ENCODE assay signal across 10 mouse cellular contexts in genomic region chr16:10844319-10844670, GRCm38 (mm10). TPM values are rescaled to one million over a fixed set of nuclear protein-coding genes. Genes with fewer than 3 reads are reported as not detected.
DNase-seq lines count a peak whose midpoint lies in the region; ATAC-seq and TF ChIP-seq lines count a peak whose summit lies in the region.
"Had no signal": no experiment of that assay in that cellular context is flagged by ENCODE, and none has a peak within 500 bp of the region (broad histone marks: within the 10 kb centered on the region; RNA-seq: fewer than 3 reads in every experiment).

No protein-coding gene starts in this region.

- no peaks in the 10 kb centered on the region for H3K9me3 ChIP-seq in kidney, embryonic 16.5 days (ENCODE audit: low read length)
- no peaks in the 10 kb centered on the region for H3K9me3 ChIP-seq in liver, embryonic 16.5 days (replicated peaks; ENCODE audit: control insufficient read depth, low read length)

- H3K4me2 ChIP-seq in kidney, embryonic 16.5 days (replicated peaks; ENCODE audit: low read depth, low read length): peak overlapping the region; percentile 60
- peak overlapping the region; percentile 50 for H3K4me2 ChIP-seq in liver, embryonic 16.5 days (ENCODE audit: low read depth, low read length)

- H3K4me3 ChIP-seq in kidney, embryonic 16.5 days (ENCODE audit: low read length): peak overlapping the region; percentile 36
- H3K4me3 ChIP-seq in bone marrow, adult 2 months (replicated peaks; ENCODE audit: control insufficient read depth, low read depth, low read length): no peak overlapping the region
- no peak overlapping the region; the same call in 1 of the 2 replicates for H3K4me3 ChIP-seq in liver, embryonic 16.5 days (ENCODE audit: low read depth, low read length)

- H3K27me3 ChIP-seq in kidney, embryonic 16.5 days (ENCODE audit: insufficient read depth, low read length): no peaks in the 10 kb centered on the region
- H3K27me3 ChIP-seq in liver, embryonic 16.5 days (ENCODE audit: control insufficient read depth, insufficient read depth, low read depth, low read length): no peaks in the 10 kb centered on the region

- no peak for TF ChIP-seq CTCF in bone marrow, adult 2 months (IDR thresholded peaks at IDR 0.05; ENCODE audit: control insufficient read depth, insufficient read depth, low read length)

- TF ChIP-seq POLR2A in bone marrow, adult 2 months (IDR thresholded peaks at IDR 0.05; ENCODE audit: borderline replicate concordance, control insufficient read depth, low read depth, low read length): no peak

- H3K9ac ChIP-seq in kidney, embryonic 16.5 days (replicated peaks; ENCODE audit: low read length): peak overlapping the region; percentile 1; the same call in 1 of the 2 replicates
- no peak overlapping the region for H3K9ac ChIP-seq in liver, embryonic 16.5 days (ENCODE audit: low read depth, low read length)

- H3K36me3 ChIP-seq in kidney, embryonic 16.5 days (ENCODE audit: insufficient read depth, low read length): peaks cover 5% of the 10 kb centered on the region; the same call in 1 of the 2 replicates
- H3K36me3 ChIP-seq in liver, embryonic 16.5 days (ENCODE audit: control insufficient read depth, insufficient read depth): no peaks in the 10 kb centered on the region

- H3K4me1 ChIP-seq in kidney, embryonic 16.5 days (ENCODE audit: insufficient read depth, low read length): peaks cover 29% of the 10 kb centered on the region
- peaks cover 3% of the 10 kb centered on the region; the same call in 1 of the 2 replicates for H3K4me1 ChIP-seq in bone marrow, adult 2 months (ENCODE audit: control insufficient read depth, insufficient read depth, low read length)
- peaks cover 8% of the 10 kb centered on the region for H3K4me1 ChIP-seq in liver, embryonic 16.5 days (ENCODE audit: control insufficient read depth, low read depth, low read length)

- ATAC-seq in kidney, embryonic 16.5 days (ENCODE audit: low FRiP score, low TSS enrichment): no peak
- peak; percentile 17 to 30 for ATAC-seq in hematopoietic stem cell, adult 5-6 weeks (replicated peaks in 1 of 2; ENCODE audit: insufficient read depth in 1 of 2, low FRiP score in 2 of 2, low TSS enrichment in 1 of 2, low read depth in 1 of 2, poor library complexity in 2 of 2, severe bottlenecking in 2 of 2)
- no peak for ATAC-seq in liver, embryonic 16.5 days (ENCODE audit: low read depth)

- peak overlapping the region; percentile 70 for H3K27ac ChIP-seq in kidney, embryonic 16.5 days (ENCODE audit: low read length)
- H3K27ac ChIP-seq in bone marrow, adult 2 months (ENCODE audit: control insufficient read depth, insufficient read depth, low read depth, low read length, poor library complexity): peak overlapping the region; percentile 27; the same call in 1 of the 2 replicates
- H3K27ac ChIP-seq in liver, embryonic 16.5 days (ENCODE audit: low read length): no peak overlapping the region

- no peak for DNase-seq in kidney, adult 18-20 months
- DNase-seq in cerebellum, postnatal 10 days: no peak
- DNase-seq in gastrocnemius, postnatal 10 days: no peak
- no peak for DNase-seq in embryo, embryonic 10.5 days (ENCODE audit: low spot score)
- DNase-seq: cerebellum, adult 11 months had no signal

- 41% methylated on average over 6 of the region's 6 CpGs for WGBS in kidney, embryonic 16.5 days
- 10% methylated on average over 6 of the region's 6 CpGs for WGBS in bone marrow, adult 2 months
- 15% methylated on average over 6 of the region's 6 CpGs for WGBS in liver, embryonic 16.5 days (ENCODE audit: insufficient replicate concordance)

RNA-seq across cellular contexts. Expression of gene Rmi2, which starts 9.4 kb away (rescaled TPM):
- polyA plus RNA-seq in kidney, embryonic 16.5 days (2015; fragmentation: Nextera tagmentation; extraction: Ambion mirVana): 2.9 and 3.5 TPM in 2 replicates
- polyA plus RNA-seq in bone marrow, adult 2 months (2011; ENCODE audit: insufficient read depth, insufficient read length, low replicate concordance, missing spikeins): 3.8 and 4.8 TPM in 2 replicates
- total RNA-seq in hematopoietic stem cell, adult 5-6 weeks (2017): 8.0 and 8.6 TPM in 2 replicates
- polyA plus RNA-seq in liver, embryonic 16.5 days (2015; fragmentation: Nextera tagmentation; extraction: Ambion mirVana): 1.2 and 1.5 TPM in 2 replicates
- 1 to 10 TPM; 1.6 TPM for total RNA-seq in gastrocnemius, postnatal 10 days (2021)

RNA-seq across cellular contexts. Expression of gene Gm11172, which starts 31.6 kb away (rescaled TPM):
- not detected in 2 replicates for polyA plus RNA-seq in kidney, embryonic 16.5 days (2015; fragmentation: Nextera tagmentation; extraction: Ambion mirVana)
- not detected in 2 replicates for polyA plus RNA-seq in bone marrow, adult 2 months (2011; ENCODE audit: insufficient read depth, insufficient read length, low replicate concordance, missing spikeins)
- not detected in 2 replicates for total RNA-seq in hematopoietic stem cell, adult 5-6 weeks (2017)
- not detected in 2 replicates for polyA plus RNA-seq in liver, embryonic 16.5 days (2015; fragmentation: Nextera tagmentation; extraction: Ambion mirVana)
- total RNA-seq in gastrocnemius, postnatal 10 days (2021): not detected
- total RNA-seq: megakaryocyte-erythroid progenitor cell, adult 5-6 weeks had no signal

RNA-seq across cellular contexts. Expression of gene Prm1, which starts 38.7 kb away (rescaled TPM):
- not detected in 2 replicates for polyA plus RNA-seq in kidney, embryonic 16.5 days (2015; fragmentation: Nextera tagmentation; extraction: Ambion mirVana)
- polyA plus RNA-seq in bone marrow, adult 2 months (2011; ENCODE audit: insufficient read depth, insufficient read length, low replicate concordance, missing spikeins): 4.6 TPM in 1 of 2 replicates, not detected in the other
- not detected in 2 replicates for total RNA-seq in hematopoietic stem cell, adult 5-6 weeks (2017)
- not detected in 2 replicates for polyA plus RNA-seq in liver, embryonic 16.5 days (2015; fragmentation: Nextera tagmentation; extraction: Ambion mirVana)
- total RNA-seq in gastrocnemius, postnatal 10 days (2021): not detected
- total RNA-seq: megakaryocyte-erythroid progenitor cell, adult 5-6 weeks had no signal

RNA-seq across cellular contexts. Expression of gene Prm2, which starts 48.4 kb away (rescaled TPM):
- not detected in 2 replicates for polyA plus RNA-seq in kidney, embryonic 16.5 days (2015; fragmentation: Nextera tagmentation; extraction: Ambion mirVana)
- not detected in 2 replicates for polyA plus RNA-seq in bone marrow, adult 2 months (2011; ENCODE audit: insufficient read depth, insufficient read length, low replicate concordance, missing spikeins)
- not detected in 2 replicates for total RNA-seq in hematopoietic stem cell, adult 5-6 weeks (2017)
- not detected in 2 replicates for polyA plus RNA-seq in liver, embryonic 16.5 days (2015; fragmentation: Nextera tagmentation; extraction: Ambion mirVana)
- not detected for total RNA-seq in gastrocnemius, postnatal 10 days (2021)
- total RNA-seq: megakaryocyte-erythroid progenitor cell, adult 5-6 weeks had no signal

RNA-seq across cellular contexts. Expression of gene Prm3, which starts 53.6 kb away (rescaled TPM):
- not detected in 2 replicates for polyA plus RNA-seq in kidney, embryonic 16.5 days (2015; fragmentation: Nextera tagmentation; extraction: Ambion mirVana)
- not detected in 2 replicates for polyA plus RNA-seq in bone marrow, adult 2 months (2011; ENCODE audit: insufficient read depth, insufficient read length, low replicate concordance, missing spikeins)
- total RNA-seq in hematopoietic stem cell, adult 5-6 weeks (2017): not detected in 2 replicates
- not detected in 2 replicates for polyA plus RNA-seq in liver, embryonic 16.5 days (2015; fragmentation: Nextera tagmentation; extraction: Ambion mirVana)
- total RNA-seq in gastrocnemius, postnatal 10 days (2021): not detected
- total RNA-seq: megakaryocyte-erythroid progenitor cell, adult 5-6 weeks had no signal

Comparison
In these comparisons a context has a peak if more than half of its experiments do, and no peak if none do; other contexts are left out.
1. ATAC-seq: peak in hematopoietic stem cell, adult 5-6 weeks (2 of 2); none in kidney, embryonic 16.5 days (single experiment) and liver, embryonic 16.5 days (single experiment).